Mouse (Mus musculus) myocyte (in vitro differentiated cells): Measurements from ENCODE around the gene Cdc5l.

ENCODE experiments used
- CEBPB ChIP-seq: IDR thresholded peaks from 2 replicates; pipeline ENCODE4 v1.6.1; 2011; ENCODE audit warnings: mild to moderate bottlenecking, moderate library complexity; ENCODE audit not compliant: poor library complexity, insufficient read depth, severe bottlenecking
- E2F4 ChIP-seq: IDR thresholded peaks from one replicate; pipeline ENCODE4 v1.6.1; 2011; ENCODE audit warnings: mild to moderate bottlenecking, control low read depth, moderate library complexity; ENCODE audit not compliant: insufficient read depth
- MAX ChIP-seq: IDR thresholded peaks from one replicate; pipeline ENCODE4 v1.6.1; 2011; ENCODE audit warnings: low read depth, mild to moderate bottlenecking, control low read depth
- MYOD1 ChIP-seq, 3 experiments: IDR thresholded peaks; one replicate each; pipeline ENCODE4 v1.6.1; 2011; ENCODE audit warnings: control low read depth in 2 of 3, low read depth in 2 of 3, mild to moderate bottlenecking in 2 of 3, moderate library complexity in 1 of 3; ENCODE audit not compliant: insufficient read length in 2 of 3, control insufficient read depth in 1 of 3
- MYOG ChIP-seq, 3 experiments: IDR thresholded peaks; one replicate each; pipeline ENCODE4 v1.6.1; 2011; ENCODE audit warnings: control low read depth in 2 of 3, low read depth in 2 of 3, mild to moderate bottlenecking in 2 of 3; ENCODE audit not compliant: insufficient read length in 2 of 3, control insufficient read depth in 1 of 3, insufficient read depth in 1 of 3
- POLR2A ChIP-seq: IDR thresholded peaks from one replicate; pipeline ENCODE4 v1.6.1; 2011; ENCODE audit warnings: low read depth, mild to moderate bottlenecking, control low read depth, moderate library complexity; ENCODE audit not compliant: insufficient read length
- REST ChIP-seq: IDR thresholded peaks from one replicate; pipeline ENCODE4 v1.6.1; 2011; ENCODE audit warnings: mild to moderate bottlenecking, control low read depth, moderate library complexity; ENCODE audit not compliant: insufficient read depth, insufficient read length
- SRF ChIP-seq: IDR thresholded peaks from one replicate; pipeline ENCODE4 v1.6.1; 2011; ENCODE audit warnings: low read depth; ENCODE audit not compliant: control insufficient read depth, insufficient read length
- TCF12 ChIP-seq: IDR thresholded peaks from one replicate; pipeline ENCODE4 v1.6.1; 2011; ENCODE audit warnings: mild to moderate bottlenecking, control low read depth; ENCODE audit not compliant: poor library complexity, insufficient read depth, severe bottlenecking
- TCF3 ChIP-seq: IDR thresholded peaks from one replicate; pipeline ENCODE4 v1.6.1; 2011; ENCODE audit warnings: low read depth, control low read depth; ENCODE audit not compliant: insufficient read length
- USF1 ChIP-seq: IDR thresholded peaks from one replicate; pipeline ENCODE4 v1.6.1; 2011; ENCODE audit warnings: low read depth, mild to moderate bottlenecking, control low read depth, moderate library complexity

DNA sequence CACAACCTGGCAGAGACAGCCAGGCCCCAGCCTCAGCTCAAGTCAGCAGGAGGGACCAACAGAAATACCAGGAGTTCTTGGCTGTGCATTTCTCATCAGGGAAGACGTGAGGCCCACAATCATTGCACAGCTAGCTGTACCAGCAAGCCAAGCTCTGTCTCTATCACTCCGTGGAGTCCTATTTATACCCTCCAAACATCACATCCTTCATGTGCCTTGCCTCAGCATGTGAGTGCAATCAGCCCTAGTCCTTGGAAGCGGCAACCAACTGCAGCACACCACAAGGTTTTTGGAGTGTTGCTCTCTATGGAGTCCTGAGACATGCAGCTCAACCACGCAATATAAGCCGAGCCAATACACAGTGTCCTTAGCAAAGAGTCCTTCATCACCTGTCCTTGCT lies 43.6 kb downstream of the Cdc5l start:
- no peak for TF ChIP-seq MAX
- no peak for TF ChIP-seq POLR2A
- no peak for TF ChIP-seq USF1
- TF ChIP-seq TCF3, result no peak
- TF ChIP-seq TCF12, result no peak
- TF ChIP-seq SRF, result no peak
- TF ChIP-seq CEBPB, result no peak
- TF ChIP-seq MYOD1 (IDR thresholded peaks at IDR 0.05; ENCODE audit: control insufficient read depth in 1 of 3, insufficient read length in 2 of 3, low read depth in 2 of 3), result no peak
- TF ChIP-seq REST, result no peak
- no peak for TF ChIP-seq E2F4
- TF ChIP-seq MYOG (IDR thresholded peaks at IDR 0.05; ENCODE audit: control insufficient read depth in 1 of 3, insufficient read depth in 1 of 3, insufficient read length in 2 of 3, low read depth in 2 of 3), result no peak
